ENCODE assay signal across 8 mouse cellular contexts in the genomic region with DNA sequence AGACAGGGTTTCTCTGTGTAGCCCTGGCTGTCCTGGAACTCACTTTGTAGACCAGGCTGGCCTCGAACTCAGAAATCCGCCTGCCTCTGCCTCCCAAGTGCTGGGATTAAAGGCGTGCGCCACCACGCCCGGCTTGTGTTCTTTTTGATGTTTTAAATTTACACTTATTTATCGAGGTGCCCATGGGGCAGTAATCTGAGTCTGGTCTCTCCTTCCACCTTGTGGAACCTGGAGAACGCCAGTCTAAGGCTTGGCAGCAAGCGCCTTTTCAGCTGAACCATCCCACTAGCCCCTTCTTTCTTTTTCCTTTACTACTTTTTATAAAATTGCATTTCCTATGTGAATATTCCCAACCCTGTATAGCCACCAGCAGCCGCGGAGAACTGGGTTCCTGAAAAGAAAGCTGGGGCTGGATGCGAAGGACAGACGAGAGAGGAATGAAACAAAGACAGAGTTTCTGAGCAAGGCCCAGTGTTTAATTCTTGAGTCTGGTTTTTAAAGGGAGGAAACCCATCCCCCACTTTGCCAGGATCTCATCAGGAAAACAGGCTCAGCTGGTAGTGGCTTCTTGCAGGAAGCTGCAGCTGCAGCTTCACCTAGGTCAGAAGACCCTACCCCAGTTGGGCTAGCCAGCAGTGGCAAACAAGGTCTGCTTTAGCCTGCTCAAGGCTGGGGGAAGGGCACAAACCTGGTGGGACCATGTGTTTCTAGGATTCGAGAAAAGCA. TPM values are rescaled to one million over a fixed set of nuclear protein-coding genes. Genes with fewer than 3 reads are reported as not detected.
DNase-seq lines count a peak whose midpoint lies in the region; ATAC-seq and TF ChIP-seq lines count a peak whose summit lies in the region.

No protein-coding gene starts in this region.

- DNase-seq in gastrocnemius, adult 2 months: no peak
- DNase-seq in gastrocnemius, adult 18-20 months (ENCODE audit: low spot score): no peak
- no peak for DNase-seq in CH12.LX (ENCODE audit: extremely low read depth)
- DNase-seq in embryo, embryonic 9.5 days (ENCODE audit: extremely low spot score): peak; percentile 7
- DNase-seq in lung, postnatal 36 days: peak; percentile 7
- peak; percentile 15 for DNase-seq in thymus, postnatal 0 days (ENCODE audit: low spot score)
- DNase-seq in gastrocnemius, adult 8-10 months (ENCODE audit: low spot score in 2 of 2): no peak

- no peak for TF ChIP-seq EP300 in CH12.LX (IDR thresholded peaks at IDR 0.05; ENCODE audit: low read length)

- H3K4me1 ChIP-seq in CH12.LX (ENCODE audit: control insufficient read depth in 1 of 2, insufficient read depth in 2 of 2): peaks cover 0 to 49% of the 10 kb centered on the region in 2 experiments; a peak in 3 of 4 replicates
- peaks cover 10% of the 10 kb centered on the region for H3K4me1 ChIP-seq in hindbrain, embryonic 16.5 days (ENCODE audit: control insufficient read depth, insufficient read depth, low read depth, low read length)

- intact Hi-C loops in gastrocnemius, adult 2 months (cut with DNase I): loop anchor here (2.0 to 5.0 kb wide), 2 partner anchors 29 to 44 kb away; a partner anchor contains a TSS

- peak overlapping the region; percentile 99 for H3K4me2 ChIP-seq in CH12.LX (ENCODE audit: insufficient read depth, low read depth, poor library complexity, severe bottlenecking)
- H3K4me2 ChIP-seq in hindbrain, embryonic 16.5 days (ENCODE audit: low read length): peak overlapping the region; percentile 64

- peak overlapping the region; percentile 65 for H3K9ac ChIP-seq in CH12.LX (ENCODE audit: insufficient read depth, low read depth)
- H3K9ac ChIP-seq in hindbrain, embryonic 16.5 days (ENCODE audit: low read depth, low read length): peak overlapping the region; percentile 77

- peak overlapping the region; percentile 83 for H3K4me3 ChIP-seq in gastrocnemius, adult 2 months
- peak overlapping the region; percentile 70 to 93 (median 82) for H3K4me3 ChIP-seq in CH12.LX (replicated peaks in 1 of 3; ENCODE audit: low read depth in 2 of 3, low read length in 2 of 3, poor library complexity in 1 of 3)
- H3K4me3 ChIP-seq in hindbrain, embryonic 16.5 days (ENCODE audit: low read length): peak overlapping the region; percentile 58

- TF ChIP-seq POLR2A in CH12.LX (IDR thresholded peaks at IDR 0.05; ENCODE audit: low read depth, low read length): no peak

- TF ChIP-seq CTCF in gastrocnemius, adult 2 months (IDR thresholded peaks at IDR 0.05): no peak
- no peak for TF ChIP-seq CTCF in CH12.LX (conservative IDR thresholded peaks at IDR 0.05 in 1 of 2, IDR thresholded peaks at IDR 0.05 in 1 of 2; ENCODE audit: low read depth in 2 of 2, low read length in 2 of 2)

- H3K9me3 ChIP-seq in CH12.LX (replicated peaks; ENCODE audit: low read length): no peaks in the 10 kb centered on the region
- H3K9me3 ChIP-seq in hindbrain, embryonic 16.5 days (ENCODE audit: control insufficient read depth, low read length): peaks cover 3% of the 10 kb centered on the region; the same call in 1 of the 2 replicates

- 39% methylated on average over 12 of the region's 14 CpGs for WGBS in hindbrain, embryonic 16.5 days

- peaks cover 0 to 4% of the 10 kb centered on the region in 2 experiments for H3K36me3 ChIP-seq in CH12.LX (replicated peaks in 1 of 2; ENCODE audit: control insufficient read depth in 1 of 2, insufficient read depth in 1 of 2, low read length in 1 of 2)
- peaks cover 4% of the 10 kb centered on the region; the same call in 1 of the 2 replicates for H3K36me3 ChIP-seq in hindbrain, embryonic 16.5 days (ENCODE audit: control insufficient read depth, insufficient read depth, low read length)

- H3K79me2 ChIP-seq in CH12.LX (replicated peaks; ENCODE audit: control insufficient read depth, extremely low read depth, insufficient read depth, poor library complexity, severe bottlenecking): peaks cover 18% of the 10 kb centered on the region

- in situ Hi-C loops in CH12.LX (cut with MboI; ENCODE audit: low pct_ligation_motif_present, low pct_unique_long_range_greater_than_20kb, low sequenced_read_pairs): no loop called here

- H3K27me3 ChIP-seq in CH12.LX (replicated peaks): no peaks in the 10 kb centered on the region
- no peaks in the 10 kb centered on the region for H3K27me3 ChIP-seq in hindbrain, embryonic 16.5 days (replicated peaks; ENCODE audit: control insufficient read depth, insufficient read depth, low read length)

- dilution Hi-C loops in CH12.LX (cut with MboI; ENCODE audit: extremely low pct_ligation_motif_present, extremely low pct_unique_long_range_greater_than_20kb, low sequenced_read_pairs): no loop called here

- no peak for TF ChIP-seq RAD21 in CH12.LX (IDR thresholded peaks at IDR 0.05; ENCODE audit: low read depth, low read length)

- ATAC-seq in hindbrain, embryonic 16.5 days: no peak

- H3K27ac ChIP-seq in gastrocnemius, adult 2 months: peak overlapping the region; percentile 85
- no peak overlapping the region for H3K27ac ChIP-seq in CH12.LX (ENCODE audit: insufficient read depth, low read depth)
- H3K27ac ChIP-seq in hindbrain, embryonic 16.5 days (ENCODE audit: low read depth, low read length): no peak overlapping the region

TF ChIP-seq in CH12.LX, 34 proteins besides CTCF, POLR2A, EP300 and RAD21:
- TF ChIP-seq MYC (IDR thresholded peaks at IDR 0.05; ENCODE audit: low read depth, low read length): 0 out of 2 replicates have a peak, but pooled peaks have one; percentile 2
- no peak for TF ChIP-seq MAZ (IDR thresholded peaks at IDR 0.05; ENCODE audit: low read depth, low read length)

RNA-seq across cellular contexts. Expression of a gene that starts 0.8 kb away (rescaled TPM):
- 1 to 10 TPM; 2.7 to 5.4 TPM for total RNA-seq in gastrocnemius, adult 2 months (2021)
- 1 to 10 TPM; 2.6 to 4.0 TPM for total RNA-seq in gastrocnemius, adult 18-20 months (2021)
- total RNA-seq in CH12.LX (2012; rRNA removed) (5.9 and 7.6 TPM in 2 replicates), CH12.LX (2014; rRNA removed) (21.4 and 25.8 TPM in 2 replicates)
- 13.5 and 14.9 TPM in 2 replicates for polyA plus RNA-seq in CH12.LX (2012; ENCODE audit: insufficient read length, low read depth)
- 16.8 and 18.5 TPM in 2 replicates for polyA plus RNA-seq in hindbrain, embryonic 16.5 days (2015; fragmentation: Nextera tagmentation; extraction: Ambion mirVana)
- polyA plus RNA-seq in thymus, postnatal 0 days (2015; fragmentation: Nextera tagmentation; extraction: Ambion mirVana): 15.9 and 18.5 TPM in 2 replicates
- 1 to 10 TPM; 1.3 to 2.3 (median 2.2) TPM for total RNA-seq in gastrocnemius, adult 8-10 months (2022)

RNA-seq across cellular contexts. Expression of a gene that starts 43.2 kb away (rescaled TPM):
- 10 to 100 TPM; 19.7 to 20.5 TPM for total RNA-seq in gastrocnemius, adult 2 months (2021)
- 10 to 100 TPM; 18.9 to 19.8 TPM for total RNA-seq in gastrocnemius, adult 18-20 months (2021)
- 9.5 and 10.7 TPM in 2 replicates for total RNA-seq in CH12.LX (2012; rRNA removed)
- 24.9 and 30.3 TPM in 2 replicates for total RNA-seq in CH12.LX (2014; rRNA removed)
- 8.6 and 14.7 TPM in 2 replicates for polyA plus RNA-seq in CH12.LX (2012; ENCODE audit: insufficient read length, low read depth)
- polyA plus RNA-seq in hindbrain, embryonic 16.5 days (2015; fragmentation: Nextera tagmentation; extraction: Ambion mirVana): 33.3 and 34.6 TPM in 2 replicates
- polyA plus RNA-seq in thymus, postnatal 0 days (2015; fragmentation: Nextera tagmentation; extraction: Ambion mirVana): 13.0 and 17.0 TPM in 2 replicates
- 10 to 100 TPM; 17.1 to 20.4 (median 18.5) TPM for total RNA-seq in gastrocnemius, adult 8-10 months (2022)

RNA-seq across cellular contexts. Expression of a gene that starts 43.2 kb away (rescaled TPM):
- 1 to 10 TPM; 2.8 to 4.2 TPM for total RNA-seq in gastrocnemius, adult 2 months (2021)
- total RNA-seq in gastrocnemius, adult 18-20 months (2021): 1 to 10 TPM; 2.9 to 3.5 TPM
- total RNA-seq in CH12.LX (2012; rRNA removed) (2.6 and 3.2 TPM in 2 replicates), CH12.LX (2014; rRNA removed) (5.2 and 6.6 TPM in 2 replicates)
- 4.0 and 5.8 TPM in 2 replicates for polyA plus RNA-seq in CH12.LX (2012; ENCODE audit: insufficient read length, low read depth)
- polyA plus RNA-seq in hindbrain, embryonic 16.5 days (2015; fragmentation: Nextera tagmentation; extraction: Ambion mirVana): 12.9 and 16.1 TPM in 2 replicates
- polyA plus RNA-seq in thymus, postnatal 0 days (2015; fragmentation: Nextera tagmentation; extraction: Ambion mirVana): 4.9 and 5.1 TPM in 2 replicates
- total RNA-seq in gastrocnemius, adult 8-10 months (2022): 1 to 10 TPM; 2.5 to 4.2 (median 3.2) TPM

RNA-seq across cellular contexts. Expression of a gene that starts 57.8 kb away (rescaled TPM):
- total RNA-seq in gastrocnemius, adult 2 months (2021): under 1 TPM; 0.31 to 0.47 TPM
- total RNA-seq in gastrocnemius, adult 18-20 months (2021): under 1 TPM; 0.23 to 0.38 TPM
- 12.7 and 13.5 TPM in 2 replicates for total RNA-seq in CH12.LX (2012; rRNA removed)
- 37.4 and 38.3 TPM in 2 replicates for total RNA-seq in CH12.LX (2014; rRNA removed)
- polyA plus RNA-seq in CH12.LX (2012; ENCODE audit: insufficient read length, low read depth): 31.7 and 34.8 TPM in 2 replicates
- polyA plus RNA-seq in hindbrain, embryonic 16.5 days (2015; fragmentation: Nextera tagmentation; extraction: Ambion mirVana): 0.88 and 0.92 TPM in 2 replicates
- 1.5 and 1.9 TPM in 2 replicates for polyA plus RNA-seq in thymus, postnatal 0 days (2015; fragmentation: Nextera tagmentation; extraction: Ambion mirVana)
- under 1 TPM in 2 of 4 experiments, not detected in 2; 0.54 to 0.91 TPM for total RNA-seq in gastrocnemius, adult 8-10 months (2022)

Comparison
In these comparisons a context has a peak if more than half of its experiments do, and no peak if none do; other contexts are left out.
1. DNase-seq: peak in embryo, embryonic 9.5 days (single experiment), lung, postnatal 36 days (single experiment) and thymus, postnatal 0 days (single experiment); none in gastrocnemius, adult 2 months (single experiment), gastrocnemius, adult 18-20 months (single experiment), CH12.LX (single experiment) and gastrocnemius, adult 8-10 months (0 of 2).
2. Peak in every context shown above with its lines, with median percentiles within 50 percentile points of each other: H3K4me3 ChIP-seq.